Mouse (Mus musculus): ENCODE results near the gene Spi1. TPM values are rescaled to one million over a fixed set of nuclear protein-coding genes. Genes with fewer than 3 reads are reported as not detected.

Gene Spi1
- 1.4 TPM for polyA plus RNA-seq (2017; shearing (Covaris generic))

GRCm38 (mm10) chr2:91081775-91082695 is at the start of gene Spi1:
Spi1 (plus strand) TSS chr2:91082390.

GRCm38 (mm10) chr2:91035385-91035784 is 46.8 kb upstream of the Spi1 start, which contains the start of gene Rapsn:
Rapsn (plus strand) TSS chr2:91035620.

GRCm38 (mm10) chr2:91053934-91054382 is 28.2 kb upstream of the Spi1 start, which contains the start of gene Psmc3:
Psmc3 (plus strand) TSS chr2:91054009.

GRCm38 (mm10) chr2:91070076-91070800 is 12.0 kb upstream of the Spi1 start, which contains the start of gene Slc39a13:
Slc39a13 (minus strand) TSS chr2:91070417.

GRCm38 (mm10) chr2:91117585-91118275 is 35.5 kb downstream of the Spi1 start, which contains the start of gene Mybpc3:
Mybpc3 (plus strand) TSS chr2:91118144.

Other genes with a start within 250 kb of the Spi1 start
- gene Mtch2, start 235.2 kb upstream of the Spi1 start, polyA plus RNA-seq (2017; shearing (Covaris generic)), result 138 TPM
- gene C1qtnf4, start 196.5 kb upstream of the Spi1 start, polyA plus RNA-seq (2017; shearing (Covaris generic)), result 3.0 TPM
- gene Kbtbd4, start 177.7 kb upstream of the Spi1 start, polyA plus RNA-seq (2017; shearing (Covaris generic)), result 41.9 TPM
- gene Ndufs3, start 177.6 kb upstream of the Spi1 start, polyA plus RNA-seq (2017; shearing (Covaris generic)), result 163 TPM
- 115 TPM for gene Celf1, start 142.0 kb upstream of the Spi1 start, polyA plus RNA-seq (2017; shearing (Covaris generic))
- 4.2 TPM for gene Rapsn, start 46.8 kb upstream of the Spi1 start, polyA plus RNA-seq (2017; shearing (Covaris generic))
- 282 TPM for gene Psmc3, start 28.4 kb upstream of the Spi1 start, polyA plus RNA-seq (2017; shearing (Covaris generic))
- 39.2 TPM for gene Slc39a13, start 12.0 kb upstream of the Spi1 start, polyA plus RNA-seq (2017; shearing (Covaris generic))
- gene Mybpc3, start 35.8 kb downstream of the Spi1 start, polyA plus RNA-seq (2017; shearing (Covaris generic)), result not detected
- gene Madd, start 101.4 kb downstream of the Spi1 start, polyA plus RNA-seq (2017; shearing (Covaris generic)), result 124 TPM
- gene Nr1h3, start 120.4 kb downstream of the Spi1 start, polyA plus RNA-seq (2017; shearing (Covaris generic)), result 1.7 TPM
- 17.2 TPM for gene Acp2, start 120.5 kb downstream of the Spi1 start, polyA plus RNA-seq (2017; shearing (Covaris generic))
- 84.5 TPM for gene Ddb2, start 154.6 kb downstream of the Spi1 start, polyA plus RNA-seq (2017; shearing (Covaris generic))
- 0.25 TPM for gene Pacsin3, start 173.6 kb downstream of the Spi1 start, polyA plus RNA-seq (2017; shearing (Covaris generic))
- gene Arfgap2, start 182.6 kb downstream of the Spi1 start, polyA plus RNA-seq (2017; shearing (Covaris generic)), result 131 TPM

Measured in CD4-positive, CD25-positive, alpha-beta regulatory T cell (primary cell).